Mouse (Mus musculus): ENCODE results near the gene Tstd2. TPM values are rescaled to one million over a fixed set of nuclear protein-coding genes. Genes with fewer than 3 reads are reported as not detected.

Gene Tstd2
- polyA plus RNA-seq, 1 experiment from 2014 or later, result 16.8 TPM

GRCm38 (mm10) chr4:46100539-46100938 is 38.0 kb downstream of the Tstd2 start:
- Histone ChIP-seq H3K9me3 (ENCODE audit: low read length) (no peaks in the 10 kb centered on the region), H3K27ac (ENCODE audit: low read length) (no peak overlapping the region), H3K9ac (replicated peaks; ENCODE audit: low read depth) (no peak overlapping the region), H3K4me1 (ENCODE audit: insufficient read depth, low read depth, low read length) (no peaks in the 10 kb centered on the region), H3K27me3 (replicated peaks; ENCODE audit: insufficient read depth, low read length) (no peaks in the 10 kb centered on the region), H3K4me3 (ENCODE audit: low read depth, low read length) (no peak overlapping the region), H3K36me3 (ENCODE audit: insufficient read depth, low read length) (no peaks in the 10 kb centered on the region), H3K4me2 (replicated peaks; ENCODE audit: low read depth, low read length) (no peak overlapping the region)
- WGBS, result 33% methylated on average over 7 of the region's 7 CpGs
- no peak for DNase-seq (ENCODE audit: low spot score)
- TF ChIP-seq EP300 (IDR thresholded peaks at IDR 0.05) (no peak), CTCF (IDR thresholded peaks at IDR 0.05) (no peak)
- ATAC-seq, result peak; percentile 19; the same call in 1 of the 2 replicates

DNA sequence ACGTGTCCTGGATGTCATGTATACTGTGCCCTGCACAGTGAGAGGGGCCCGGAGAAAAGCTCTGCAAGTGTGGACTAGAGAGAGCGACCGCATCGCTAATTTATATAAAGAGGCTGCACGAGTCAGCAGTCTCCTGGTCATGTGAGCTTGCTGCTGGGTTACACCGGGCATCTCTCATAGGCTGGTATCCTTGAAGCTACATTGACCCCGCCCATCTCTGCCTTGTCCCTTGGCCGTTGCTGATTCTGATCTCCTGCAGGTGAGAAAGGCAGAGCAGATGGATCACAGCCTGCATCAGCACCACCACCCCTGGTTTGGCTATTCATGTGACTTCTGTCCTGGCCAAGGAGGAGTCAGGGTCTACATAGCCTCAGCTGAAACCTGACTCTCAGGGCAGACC is 39.4 kb downstream of the Tstd2 start:
- Histone ChIP-seq H3K4me3 (ENCODE audit: low read depth, low read length) (no peak overlapping the region), H3K27me3 (replicated peaks; ENCODE audit: insufficient read depth, low read length) (no peaks in the 10 kb centered on the region), H3K4me1 (ENCODE audit: insufficient read depth, low read depth, low read length) (no peaks in the 10 kb centered on the region), H3K4me2 (replicated peaks; ENCODE audit: low read depth, low read length) (no peak overlapping the region), H3K27ac (ENCODE audit: low read length) (no peak overlapping the region), H3K36me3 (ENCODE audit: insufficient read depth, low read length) (no peaks in the 10 kb centered on the region), H3K9ac (replicated peaks; ENCODE audit: low read depth) (no peak overlapping the region), H3K9me3 (ENCODE audit: low read length) (no peaks in the 10 kb centered on the region)
- no peak for DNase-seq (ENCODE audit: low spot score)
- WGBS, result 70% methylated on average over 9 of the region's 9 CpGs
- no peak for ATAC-seq
- TF ChIP-seq EP300 (IDR thresholded peaks at IDR 0.05), result no peak
- no peak for TF ChIP-seq CTCF (IDR thresholded peaks at IDR 0.05)

DNA sequence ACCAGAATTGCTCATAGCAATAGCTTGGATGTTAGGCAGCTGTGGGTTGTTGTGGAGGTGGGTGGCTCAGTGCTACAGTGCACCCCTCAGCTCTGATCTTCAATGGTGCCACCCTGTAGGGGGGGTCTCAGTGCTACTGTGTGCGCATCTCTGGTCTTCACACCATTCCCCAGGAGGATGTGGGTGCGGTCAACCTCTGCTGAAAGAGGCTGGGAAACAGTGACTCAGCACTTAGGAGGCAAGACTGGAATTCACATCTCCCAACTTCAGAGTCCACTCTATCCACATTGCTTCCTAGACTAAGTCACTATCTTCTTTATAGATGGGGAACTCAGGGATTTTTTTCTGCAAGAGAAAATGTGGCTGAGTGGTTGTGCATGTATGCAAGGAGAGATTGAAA is 40.9 kb downstream of the Tstd2 start:
- DNase-seq (ENCODE audit: low spot score) (no peak), ATAC-seq (no peak)
- no peak overlapping the region for H3K4me3 ChIP-seq (ENCODE audit: low read depth, low read length)
- TF ChIP-seq CTCF (IDR thresholded peaks at IDR 0.05), result no peak
- TF ChIP-seq EP300 (IDR thresholded peaks at IDR 0.05), result no peak
- H3K4me2 ChIP-seq (replicated peaks; ENCODE audit: low read depth, low read length), result no peak overlapping the region
- no peaks in the 10 kb centered on the region for H3K4me1 ChIP-seq (ENCODE audit: insufficient read depth, low read depth, low read length)
- H3K9ac ChIP-seq (replicated peaks; ENCODE audit: low read depth), result no peak overlapping the region
- no peaks in the 10 kb centered on the region for H3K9me3 ChIP-seq (ENCODE audit: low read length)
- no peak overlapping the region for H3K27ac ChIP-seq (ENCODE audit: low read length)
- no peaks in the 10 kb centered on the region for H3K27me3 ChIP-seq (replicated peaks; ENCODE audit: insufficient read depth, low read length)
- WGBS, result 80% methylated on average over 2 of the region's 2 CpGs
- H3K36me3 ChIP-seq (ENCODE audit: insufficient read depth, low read length), result no peaks in the 10 kb centered on the region

DNA sequence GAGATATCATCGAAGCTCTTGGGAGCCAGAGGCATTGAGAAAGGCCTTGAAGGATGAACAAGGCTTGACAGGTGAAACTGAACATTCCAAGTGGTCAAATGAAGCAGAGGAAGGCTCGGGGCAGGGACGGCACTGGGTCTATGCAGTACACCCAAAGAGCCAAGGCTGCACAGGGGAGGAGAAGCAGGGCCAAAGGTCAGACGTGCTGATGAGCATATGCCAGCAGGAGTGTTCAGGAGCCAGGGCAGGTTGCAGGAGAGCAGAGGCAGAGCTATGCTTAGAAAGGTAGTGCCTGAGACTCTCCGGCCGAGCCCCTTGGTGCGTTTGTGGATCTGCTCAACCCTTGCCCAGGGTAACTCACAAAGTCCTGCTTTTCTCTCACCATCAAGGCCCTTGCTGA is 41.9 kb downstream of the Tstd2 start:
- no peak for ATAC-seq

GRCm38 (mm10) chr4:46095826-46096159 is 42.7 kb downstream of the Tstd2 start:
- H3K4me3 ChIP-seq (ENCODE audit: low read depth, low read length), result no peak overlapping the region
- no peak for TF ChIP-seq CTCF (IDR thresholded peaks at IDR 0.05)
- TF ChIP-seq EP300 (IDR thresholded peaks at IDR 0.05), result no peak
- H3K27ac ChIP-seq (ENCODE audit: low read length), result no peak overlapping the region
- no peak for ATAC-seq
- no peak for DNase-seq (ENCODE audit: low spot score)
- WGBS, result 92% methylated on average over 3 of the region's 3 CpGs
- H3K36me3 ChIP-seq (ENCODE audit: insufficient read depth, low read length), result no peaks in the 10 kb centered on the region
- H3K27me3 ChIP-seq (replicated peaks; ENCODE audit: insufficient read depth, low read length), result no peaks in the 10 kb centered on the region
- H3K4me2 ChIP-seq (replicated peaks; ENCODE audit: low read depth, low read length), result no peak overlapping the region
- no peak overlapping the region for H3K9ac ChIP-seq (replicated peaks; ENCODE audit: low read depth)
- no peaks in the 10 kb centered on the region for H3K4me1 ChIP-seq (ENCODE audit: insufficient read depth, low read depth, low read length)
- H3K9me3 ChIP-seq (ENCODE audit: low read length), result no peaks in the 10 kb centered on the region

More for the DNA sequence above, 41.9 kb downstream of the Tstd2 start:
- no peak for DNase-seq (ENCODE audit: low spot score)
- Histone ChIP-seq H3K4me3 (ENCODE audit: low read depth, low read length) (no peak overlapping the region), H3K9ac (replicated peaks; ENCODE audit: low read depth) (no peak overlapping the region), H3K36me3 (ENCODE audit: insufficient read depth, low read length) (no peaks in the 10 kb centered on the region), H3K4me1 (ENCODE audit: insufficient read depth, low read depth, low read length) (no peaks in the 10 kb centered on the region), H3K9me3 (ENCODE audit: low read length) (no peaks in the 10 kb centered on the region), H3K27me3 (replicated peaks; ENCODE audit: insufficient read depth, low read length) (no peaks in the 10 kb centered on the region), H3K27ac (ENCODE audit: low read length) (no peak overlapping the region), H3K4me2 (replicated peaks; ENCODE audit: low read depth, low read length) (no peak overlapping the region)
- TF ChIP-seq EP300 (IDR thresholded peaks at IDR 0.05) (no peak), CTCF (IDR thresholded peaks at IDR 0.05) (no peak)
- 85% methylated on average over 7 of the region's 7 CpGs for WGBS

DNA sequence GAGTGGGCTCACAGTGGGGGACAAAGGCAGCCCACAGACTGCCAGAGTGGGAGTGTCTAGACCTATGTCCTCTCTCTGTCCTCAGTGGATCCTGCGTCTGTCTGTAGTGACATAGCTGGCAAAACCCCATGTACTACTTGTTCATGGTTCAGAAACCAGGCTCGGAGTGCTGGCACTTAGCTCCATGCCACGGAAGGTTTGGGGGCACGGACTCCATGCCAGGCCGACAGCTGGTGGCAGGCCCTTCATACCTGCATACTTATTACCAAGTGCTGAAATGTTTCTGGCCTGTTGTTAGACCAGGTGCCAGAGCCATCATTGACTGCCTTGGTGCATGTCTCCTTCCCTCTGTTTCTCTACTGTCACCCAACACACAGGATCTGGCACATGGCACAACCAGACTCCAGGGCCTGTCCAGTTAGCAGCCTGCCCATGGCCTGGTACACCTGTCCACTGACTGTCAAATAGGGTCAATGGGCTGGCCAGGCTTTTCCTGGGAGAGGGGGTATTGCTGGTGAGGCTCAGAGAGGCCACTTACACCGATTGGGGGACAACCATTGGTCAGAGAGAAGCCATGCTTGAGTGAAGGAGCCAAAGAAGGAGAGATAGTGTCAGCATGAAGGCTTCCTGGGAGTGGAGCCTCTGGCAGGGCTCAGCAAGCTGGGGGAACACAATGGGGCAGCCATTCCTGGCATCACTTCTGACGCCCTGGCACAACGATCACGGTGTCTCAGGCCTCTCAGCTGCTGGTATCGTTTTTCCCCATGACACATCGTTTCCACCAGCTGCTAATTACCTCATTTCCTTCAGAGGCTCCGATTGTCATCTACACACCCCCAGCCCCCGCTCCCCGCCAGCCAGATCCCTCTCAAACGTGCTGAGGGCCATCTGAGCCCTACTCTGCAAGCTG is 43.3 kb downstream of the Tstd2 start:
- no peak for DNase-seq (ENCODE audit: low spot score)
- TF ChIP-seq EP300 (IDR thresholded peaks at IDR 0.05), result no peak
- no peak for TF ChIP-seq CTCF (IDR thresholded peaks at IDR 0.05)
- ATAC-seq, result no peak
- Histone ChIP-seq H3K9me3 (ENCODE audit: low read length) (no peaks in the 10 kb centered on the region), H3K27me3 (replicated peaks; ENCODE audit: insufficient read depth, low read length) (no peaks in the 10 kb centered on the region), H3K4me3 (ENCODE audit: low read depth, low read length) (no peak overlapping the region), H3K27ac (ENCODE audit: low read length) (no peak overlapping the region), H3K36me3 (ENCODE audit: insufficient read depth, low read length) (no peaks in the 10 kb centered on the region), H3K9ac (replicated peaks; ENCODE audit: low read depth) (no peak overlapping the region), H3K4me2 (replicated peaks; ENCODE audit: low read depth, low read length) (no peak overlapping the region), H3K4me1 (ENCODE audit: insufficient read depth, low read depth, low read length) (no peaks in the 10 kb centered on the region)
- WGBS, result 54% methylated on average over 15 of the region's 15 CpGs

Data from lung, postnatal 0 days (tissue).